Mouse (Mus musculus): ENCODE measurements at regions not wholly inside any gene's neighbourhood (a gene's known extent, or its start where the extent isn't known, plus 50 kb on each side); places are given as distances from the start of the nearest gene placed in this dataset.

DNA sequence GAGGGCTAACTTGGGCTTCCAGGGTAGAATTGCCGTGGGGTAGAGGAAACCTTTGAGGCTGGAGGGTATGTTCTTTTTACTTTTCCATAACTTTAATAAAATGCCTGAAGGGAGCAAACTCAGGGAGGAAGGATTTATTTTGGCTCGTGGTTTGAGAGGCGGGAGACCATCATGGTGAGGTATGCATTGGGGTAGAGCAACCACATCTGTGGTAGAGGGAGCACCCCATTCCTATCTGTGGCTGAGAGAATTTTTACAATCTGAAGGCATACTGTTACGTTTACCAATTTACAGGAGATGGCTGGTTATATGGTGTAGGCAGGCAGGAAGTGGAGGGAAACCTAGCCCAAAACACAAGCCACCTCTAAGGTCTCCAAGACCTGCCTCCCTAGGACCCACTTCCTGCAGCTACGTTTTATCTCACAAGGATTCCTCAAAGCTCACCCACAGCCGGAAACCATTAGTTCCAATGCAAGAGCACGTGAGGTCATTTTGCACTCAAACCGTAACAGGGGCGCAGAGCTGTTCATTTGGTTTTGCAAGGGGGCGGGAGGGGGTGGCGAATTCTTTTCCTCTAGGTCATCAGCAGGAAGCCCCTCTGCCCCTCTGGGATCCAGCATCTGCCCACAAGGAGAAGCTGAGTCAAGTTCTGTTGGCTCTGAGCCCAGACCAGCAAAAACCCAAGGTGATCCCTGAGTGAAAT is 224.7 kb upstream of the Ankrd55 start:
- intact Hi-C loops (cut with DNase I), result no loop called here
- no peak for DNase-seq

DNA sequence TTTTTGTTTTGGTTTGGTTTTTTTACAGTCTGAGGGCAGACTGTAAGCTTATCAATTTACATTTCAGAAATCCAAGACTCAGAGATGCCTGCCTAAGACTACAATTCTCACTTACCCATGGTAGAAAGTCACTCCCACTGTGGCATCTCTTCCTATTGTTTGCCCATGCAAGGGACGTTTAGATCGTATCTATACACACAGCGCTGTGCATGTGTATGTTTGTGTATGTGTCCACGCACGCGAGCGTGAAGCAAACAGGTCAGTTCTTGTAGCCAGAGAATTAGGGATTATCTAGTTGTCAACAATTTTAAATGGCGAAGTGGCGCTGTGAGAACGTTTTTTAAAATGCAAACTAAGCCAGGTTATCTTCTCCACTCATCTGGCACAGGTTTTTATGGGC is 223.6 kb upstream of the Ankrd55 start:
- DNase-seq, result no peak
- intact Hi-C loops (cut with DNase I), result no loop called here

DNA sequence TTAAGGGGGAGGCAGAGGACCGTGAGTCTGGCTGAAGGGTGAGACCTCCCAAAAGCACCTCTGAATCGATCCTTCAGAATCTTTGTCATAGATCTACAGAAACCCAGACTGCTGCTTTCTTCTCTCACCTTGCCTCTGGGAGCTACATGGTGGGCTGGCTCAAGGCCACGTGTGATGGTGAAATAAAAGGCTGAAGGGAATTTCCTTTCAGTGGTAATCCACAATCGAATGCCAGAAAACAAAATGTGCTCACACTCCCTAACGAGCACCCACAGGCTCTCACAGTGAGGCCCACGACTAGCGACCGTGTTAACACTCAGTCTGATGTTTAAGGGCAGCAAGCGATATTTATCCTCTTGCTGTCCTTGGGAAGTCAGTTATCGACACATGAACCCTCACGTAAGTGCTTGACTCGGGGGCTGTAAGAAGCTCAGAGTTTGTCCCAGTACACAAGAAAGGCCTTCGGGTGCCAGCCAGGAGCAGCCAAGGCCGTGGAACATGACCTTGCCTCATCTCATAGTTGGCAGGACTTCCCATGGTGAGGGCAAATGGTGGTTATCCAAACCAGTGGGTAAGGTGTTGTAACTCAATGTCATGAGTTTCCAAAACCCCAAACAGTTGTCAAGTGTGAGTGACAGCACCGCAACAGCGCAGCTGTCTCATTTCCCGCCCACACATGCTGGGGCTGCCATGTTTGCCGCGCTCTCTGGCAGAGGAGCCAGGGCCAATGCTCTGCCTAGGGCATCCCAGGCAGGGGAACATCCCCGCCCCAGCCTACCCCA is 221.0 kb upstream of the Ankrd55 start:
- intact Hi-C loops (cut with DNase I), result no loop called here
- no peak for DNase-seq

DNA sequence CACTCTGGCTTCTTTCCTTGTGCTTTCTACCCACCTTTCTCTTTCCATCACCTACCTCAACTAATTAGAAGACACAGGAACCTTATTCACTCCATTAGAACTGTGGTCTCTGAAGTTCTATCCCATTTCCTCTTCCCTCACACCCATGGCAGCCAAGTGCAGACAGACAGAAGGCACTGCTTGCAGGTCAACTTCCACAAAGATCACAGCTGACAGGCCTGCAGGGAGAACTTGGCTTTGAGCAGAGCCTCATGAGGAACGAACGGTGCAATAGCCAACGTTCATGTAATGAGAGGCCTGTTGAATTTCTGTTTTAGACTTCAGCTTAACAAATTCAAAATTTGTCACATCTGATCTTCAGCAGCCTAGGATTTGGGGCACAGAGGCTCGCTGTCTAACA is 217.5 kb upstream of the Ankrd55 start:
- DNase-seq, result no peak
- intact Hi-C loops (cut with DNase I), result no loop called here

DNA sequence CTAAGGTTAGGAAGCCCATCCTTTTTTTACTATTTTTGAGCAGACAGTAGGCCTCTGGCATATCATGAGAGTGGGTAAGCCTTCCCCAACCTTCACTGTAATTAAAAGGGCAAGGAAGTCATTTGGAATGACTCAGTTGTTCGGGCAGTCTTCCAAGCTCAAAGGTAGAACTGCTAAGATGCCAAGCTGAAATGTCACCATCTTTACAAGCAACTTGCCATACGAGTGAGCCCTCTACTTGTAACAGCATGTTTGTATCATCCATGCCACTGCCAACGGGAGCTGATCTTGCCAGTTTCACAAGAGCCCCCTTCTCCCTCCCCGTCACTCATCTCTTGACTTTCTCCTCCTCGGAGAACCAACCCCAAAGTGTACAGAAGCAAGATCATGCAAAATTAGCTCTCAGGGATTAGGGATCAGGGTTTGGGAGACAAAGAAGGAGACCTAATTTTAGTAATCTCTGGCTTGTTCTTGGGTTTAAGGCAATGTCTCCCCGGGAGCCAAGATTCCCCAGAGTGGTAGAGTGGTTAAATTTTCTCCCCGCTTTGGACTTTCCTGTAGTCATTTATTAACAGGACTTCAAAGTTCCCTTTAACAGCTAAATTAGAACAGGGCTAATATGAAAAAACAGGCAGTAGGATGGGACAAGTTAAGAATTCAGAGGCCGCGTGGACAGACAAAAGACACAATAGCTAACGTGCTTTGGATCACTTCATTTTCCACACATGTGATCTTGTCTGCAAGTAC is 216.9 kb upstream of the Ankrd55 start:
- intact Hi-C loops (cut with DNase I), result no loop called here

DNA sequence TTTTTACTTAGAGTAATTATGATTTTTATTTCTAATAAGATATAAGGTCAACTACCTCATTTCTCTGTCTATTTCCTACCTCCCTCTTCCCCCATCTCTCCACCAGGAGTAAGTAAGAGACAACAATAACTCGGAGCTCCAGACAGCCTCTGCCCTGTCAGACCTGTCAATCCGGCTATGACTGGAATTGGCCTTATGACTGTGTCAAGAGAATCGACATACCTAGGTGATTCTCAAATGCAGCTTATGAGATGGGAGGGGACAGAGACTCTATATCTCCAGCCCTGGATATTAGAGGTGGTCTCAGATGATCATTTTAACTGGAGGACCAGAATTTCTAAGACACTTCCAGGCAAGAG is 216.3 kb upstream of the Ankrd55 start:
- intact Hi-C loops (cut with DNase I), result no loop called here
- DNase-seq, result no peak

More for the DNA sequence above, 216.9 kb upstream of the Ankrd55 start:
- DNase-seq, result no peak

DNA sequence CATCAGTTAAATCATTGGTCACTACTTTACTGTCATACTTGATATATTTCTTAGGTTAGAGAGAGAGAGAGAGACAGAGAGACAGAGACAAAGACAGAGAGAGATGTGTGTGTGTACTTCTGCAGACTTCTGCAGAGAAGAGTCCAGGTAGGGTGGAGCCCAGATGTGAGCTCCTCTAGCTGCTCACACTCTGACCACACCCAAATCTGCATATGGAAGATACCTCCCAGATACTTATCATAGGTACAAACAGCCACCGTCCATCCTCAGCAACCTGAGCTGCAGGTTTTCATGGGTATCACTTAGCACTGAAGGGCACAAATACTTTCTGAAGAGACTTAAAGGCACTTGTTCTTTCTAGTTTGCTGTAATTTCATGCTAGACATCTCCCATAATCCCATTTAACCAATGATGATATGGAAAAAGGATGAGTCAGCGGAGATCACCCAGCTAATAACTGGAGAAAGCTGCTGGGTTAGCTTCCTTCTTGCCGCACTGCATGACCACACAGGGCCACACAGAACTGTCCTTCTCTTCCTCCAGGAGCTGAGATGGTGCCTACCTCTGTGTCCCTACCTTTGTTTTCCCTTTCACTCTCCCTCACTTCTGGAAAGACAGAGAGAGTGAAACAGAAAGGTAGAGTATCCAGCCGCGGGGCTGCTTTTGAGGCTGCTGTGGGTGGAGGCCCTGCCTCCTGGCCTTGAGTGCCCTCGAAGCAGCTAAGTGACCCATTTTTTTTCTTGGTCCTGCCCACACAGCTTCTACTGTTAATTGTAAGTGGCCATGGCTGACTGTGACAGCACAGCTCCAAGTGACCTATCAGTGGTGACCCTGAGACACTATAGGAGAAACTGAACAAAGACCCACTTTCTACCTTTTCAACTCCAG is 214.5 kb upstream of the Ankrd55 start:
- intact Hi-C loops (cut with DNase I), result no loop called here
- DNase-seq, result no peak

DNA sequence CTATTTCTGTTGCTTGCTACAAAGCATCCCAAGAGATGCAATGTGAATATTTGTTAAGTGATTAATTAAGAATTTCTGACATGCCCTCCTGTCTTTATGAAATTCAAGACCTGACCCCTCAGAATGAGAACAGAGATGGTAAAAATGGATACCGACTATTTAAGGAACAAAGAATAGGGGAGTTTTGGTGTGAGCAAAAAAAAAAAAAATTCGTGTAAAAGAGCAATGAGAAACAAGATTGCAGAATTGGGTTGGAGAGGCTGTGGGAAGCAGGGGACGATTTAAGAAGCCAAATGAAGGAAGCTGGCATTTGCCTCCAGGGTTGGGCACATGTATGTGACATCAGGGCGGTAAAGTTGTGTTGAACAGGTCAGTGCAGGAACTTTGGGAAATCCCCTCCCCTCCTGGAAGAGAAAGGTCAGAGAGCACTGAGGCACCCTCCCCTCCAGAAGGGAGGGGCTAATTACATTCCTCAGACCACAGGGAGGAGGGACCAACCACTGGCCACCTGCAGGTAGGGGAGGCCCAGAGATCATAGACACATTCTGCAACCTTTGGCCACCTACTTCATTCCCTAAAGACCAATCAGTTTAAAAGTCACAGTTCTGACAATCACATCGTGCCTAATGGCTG is 212.3 kb upstream of the Ankrd55 start:
- intact Hi-C loops (cut with DNase I), result no loop called here
- no peak for DNase-seq

DNA sequence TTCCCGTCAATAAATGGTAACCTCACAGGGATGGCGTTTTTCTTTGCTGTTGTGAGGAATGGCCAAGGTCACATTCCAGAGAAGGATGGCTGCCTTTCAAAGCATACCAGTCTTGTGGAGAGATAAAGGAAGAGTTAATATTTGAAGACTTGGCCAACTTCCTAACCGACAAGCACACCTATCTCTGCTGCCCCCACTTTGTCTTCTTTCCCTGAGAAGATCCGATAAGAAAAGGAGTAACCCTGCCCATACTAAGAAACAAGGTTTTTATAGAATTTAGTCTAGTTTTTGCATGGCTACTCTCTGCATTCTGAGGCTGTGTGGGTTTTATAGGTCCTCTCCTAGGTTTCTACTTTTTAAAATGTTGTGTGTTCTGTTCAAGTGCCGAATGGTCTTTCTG is 210.2 kb upstream of the Ankrd55 start:
- intact Hi-C loops (cut with DNase I), result no loop called here
- DNase-seq, result no peak

DNA sequence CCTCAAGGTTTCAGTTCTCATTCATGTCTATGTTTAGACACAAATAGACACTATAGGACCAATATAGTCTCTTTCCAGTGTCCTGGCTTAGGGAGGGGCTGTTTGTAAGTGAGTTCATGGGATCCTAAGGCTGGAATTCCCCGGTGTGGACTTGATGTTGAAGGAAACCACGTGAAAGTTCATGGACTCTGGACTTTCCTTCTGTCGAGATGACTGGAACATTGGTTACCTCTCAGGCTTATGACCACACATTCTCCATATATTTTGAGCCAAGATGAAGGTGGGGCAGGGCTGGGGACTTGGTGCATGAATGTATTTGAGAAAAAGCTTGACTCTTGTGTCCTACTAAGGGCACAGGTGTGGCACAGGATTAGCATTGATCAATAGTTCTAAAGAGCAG is 206.3 kb upstream of the Ankrd55 start:
- intact Hi-C loops (cut with DNase I), result no loop called here
- no peak for DNase-seq

DNA sequence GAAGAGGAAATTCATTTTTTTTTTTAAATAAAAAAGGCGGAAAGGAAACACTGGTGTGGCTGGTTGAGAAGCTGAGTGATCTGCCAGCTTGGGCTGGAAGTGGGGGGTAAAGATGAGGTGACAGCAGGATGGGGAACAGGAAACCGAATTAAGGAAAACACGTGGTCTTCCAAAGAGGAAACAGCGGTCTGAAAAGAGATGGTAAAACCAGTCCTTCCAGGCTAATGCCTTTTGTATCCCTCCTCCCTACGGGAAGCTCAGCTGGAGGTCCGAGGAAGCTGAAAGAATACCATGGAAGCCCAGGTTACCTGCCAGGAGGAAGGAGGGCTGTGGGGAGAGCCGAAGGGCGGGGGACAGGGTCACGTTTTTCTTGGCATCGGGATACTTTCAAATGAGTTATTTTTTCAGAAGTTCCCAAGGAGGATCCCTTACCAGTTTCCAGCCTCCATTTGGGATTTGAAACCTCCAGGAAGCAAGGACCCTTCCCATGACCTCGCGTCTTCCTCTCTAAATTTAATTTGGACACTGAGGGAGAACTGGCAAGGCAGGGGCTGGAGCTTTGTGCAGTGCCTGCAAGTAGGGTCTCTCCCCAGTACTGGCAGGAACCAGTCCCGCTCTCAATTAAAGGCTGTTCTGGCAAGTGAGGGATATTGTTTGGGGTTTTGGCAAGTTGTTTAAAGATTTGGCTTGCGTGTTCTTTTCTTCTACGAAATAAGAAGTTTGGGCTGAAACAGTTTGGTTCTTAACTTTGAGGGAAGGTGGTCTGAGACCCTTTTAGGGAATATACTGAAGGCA is 203.6 kb upstream of the Ankrd55 start:
- intact Hi-C loops (cut with DNase I), result no loop called here
- DNase-seq, result no peak

DNA sequence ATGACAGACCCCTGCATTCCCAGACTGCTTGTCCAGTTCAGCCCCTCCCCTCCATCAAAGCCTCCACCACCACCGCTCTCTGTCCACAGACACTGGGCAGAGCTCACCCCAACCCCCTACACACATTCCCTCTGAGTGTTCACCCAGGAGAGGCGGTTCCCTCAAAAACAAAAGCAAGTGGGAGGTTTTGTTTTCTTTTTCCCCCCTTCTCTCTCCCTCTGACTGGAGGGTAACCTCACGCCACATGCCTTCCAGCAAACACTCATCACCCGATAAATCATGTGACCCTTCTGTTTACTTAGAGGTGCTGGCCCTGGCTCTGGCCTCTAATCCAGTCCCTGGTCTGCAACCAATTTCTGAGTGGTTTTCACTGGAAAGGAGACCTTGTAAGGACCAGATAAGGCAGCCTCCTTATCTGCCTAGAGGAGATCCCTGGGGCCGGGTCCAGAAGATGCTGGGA is 199.9 kb upstream of the Ankrd55 start:
- intact Hi-C loops (cut with DNase I), result no loop called here
- DNase-seq, result no peak

DNA sequence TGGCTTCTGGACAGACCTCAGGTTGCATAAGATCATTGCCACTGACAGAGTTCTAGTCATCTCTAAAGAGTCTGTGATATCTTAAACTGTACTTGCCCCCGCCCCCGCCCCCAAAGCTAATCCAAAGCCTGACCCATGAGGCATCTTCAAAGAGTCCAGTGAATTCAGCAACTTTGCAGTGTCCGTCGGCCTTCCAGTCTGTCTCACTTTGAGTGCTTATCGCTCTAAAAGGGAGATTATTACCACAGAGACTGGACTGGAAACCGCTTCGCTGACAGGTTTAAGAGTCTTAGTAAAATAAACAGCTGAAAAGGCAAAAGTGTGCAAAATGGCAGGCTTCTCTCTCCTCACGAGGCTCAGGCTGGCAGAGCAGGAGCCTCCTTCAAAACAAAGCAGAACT is 197.5 kb upstream of the Ankrd55 start:
- no peak for DNase-seq
- intact Hi-C loops (cut with DNase I), result no loop called here

DNA sequence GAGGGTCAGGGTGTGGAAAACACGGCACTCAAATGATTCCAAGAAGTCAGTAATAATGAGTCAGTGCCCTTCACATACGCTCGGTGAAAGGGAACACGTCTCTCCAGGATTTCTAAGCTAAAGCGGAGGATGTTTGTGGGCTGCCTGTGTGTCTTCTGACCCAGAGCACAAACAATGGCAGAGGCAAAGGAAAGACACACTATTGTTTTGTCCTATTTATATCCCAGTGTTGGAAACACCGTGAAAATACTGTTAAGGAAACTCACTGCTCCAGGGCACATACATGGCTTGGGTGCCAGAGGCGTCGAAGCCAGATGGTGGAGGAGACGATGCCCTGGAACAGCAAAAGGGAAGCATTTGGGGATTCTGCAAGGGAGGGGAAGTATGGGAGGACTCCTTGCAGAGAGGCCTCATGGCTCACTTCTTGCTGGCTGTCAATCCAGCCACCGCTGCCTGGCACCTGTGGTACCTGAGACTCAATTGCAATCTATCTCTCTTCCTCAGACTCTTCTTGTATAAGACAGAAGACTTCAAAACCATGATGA is 192.6 kb upstream of the Ankrd55 start:
- peak; percentile 24 for DNase-seq
- intact Hi-C loops (cut with DNase I), result no loop called here

DNA sequence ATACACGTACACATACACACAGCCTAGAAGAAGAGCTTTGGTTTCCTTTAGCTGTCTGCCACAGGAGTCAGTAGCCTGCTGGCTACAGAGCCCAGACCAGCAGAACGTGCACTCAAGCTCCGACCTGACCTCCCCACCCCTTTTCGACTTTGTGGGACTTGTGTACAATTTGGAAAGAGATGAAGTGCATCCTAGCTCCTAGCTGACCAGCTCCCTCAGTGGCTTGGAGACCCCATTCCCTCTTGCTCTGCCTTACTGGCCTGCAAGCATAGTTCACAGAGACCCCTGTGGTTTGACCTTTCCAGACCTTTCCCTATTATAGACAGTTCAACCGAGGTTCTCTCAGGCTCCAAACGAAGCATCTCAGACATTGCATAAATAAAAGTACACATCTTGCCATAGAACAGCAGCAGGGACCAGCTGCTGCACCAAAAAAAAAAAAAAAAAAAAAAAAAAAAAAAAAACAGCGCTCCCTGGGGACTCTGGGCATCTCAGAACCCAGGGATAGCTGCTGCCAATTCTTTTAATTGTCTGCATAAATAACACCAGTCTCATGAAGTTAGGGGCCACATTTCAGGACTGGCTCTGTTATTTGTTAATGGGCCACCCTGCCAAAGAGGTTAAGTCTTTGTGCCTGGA is 188.2 kb upstream of the Ankrd55 start:
- intact Hi-C loops (cut with DNase I), result no loop called here
- no peak for DNase-seq

DNA sequence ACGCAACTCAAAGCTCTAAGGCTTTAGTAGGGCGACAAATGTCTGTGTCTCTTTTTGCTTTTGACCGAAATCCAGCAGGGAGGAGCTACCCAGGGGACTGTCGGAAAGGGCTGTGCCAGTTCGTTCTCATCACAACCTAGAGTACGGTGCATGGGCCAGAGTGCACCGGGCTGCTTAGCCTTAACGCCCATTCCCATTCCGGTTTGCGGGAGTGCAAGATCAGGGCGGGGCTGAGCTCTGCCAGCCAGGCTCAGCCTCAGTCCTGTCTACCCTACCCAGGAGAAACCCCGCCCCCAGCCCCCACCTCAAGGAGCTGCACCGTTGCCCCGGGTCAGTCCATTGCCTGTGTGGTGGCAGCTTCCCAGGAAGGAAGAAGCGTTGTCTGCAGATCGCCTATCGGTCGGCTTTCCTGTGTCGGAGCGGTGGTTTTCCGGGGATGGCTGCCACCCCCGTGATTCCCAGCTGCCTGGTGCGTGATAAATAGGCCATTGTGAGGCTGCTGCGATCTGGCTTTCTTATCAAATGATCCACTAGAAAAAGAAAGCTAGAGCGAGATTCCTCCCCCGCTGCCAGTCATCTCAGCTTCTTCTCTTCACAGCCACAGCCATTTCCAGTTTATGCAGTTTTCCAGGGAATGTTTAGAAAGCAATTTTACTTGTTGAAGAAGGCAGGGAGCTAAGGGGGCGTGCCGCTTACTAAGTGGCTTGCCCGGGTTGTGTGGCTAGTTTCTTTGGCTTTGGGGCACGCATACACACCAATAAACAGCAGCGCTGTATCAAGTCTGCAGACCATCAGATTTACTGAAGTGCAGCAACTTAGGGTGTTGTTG is 187.4 kb upstream of the Ankrd55 start:
- intact Hi-C loops (cut with DNase I), result no loop called here
- peak; percentile 92 for DNase-seq

DNA sequence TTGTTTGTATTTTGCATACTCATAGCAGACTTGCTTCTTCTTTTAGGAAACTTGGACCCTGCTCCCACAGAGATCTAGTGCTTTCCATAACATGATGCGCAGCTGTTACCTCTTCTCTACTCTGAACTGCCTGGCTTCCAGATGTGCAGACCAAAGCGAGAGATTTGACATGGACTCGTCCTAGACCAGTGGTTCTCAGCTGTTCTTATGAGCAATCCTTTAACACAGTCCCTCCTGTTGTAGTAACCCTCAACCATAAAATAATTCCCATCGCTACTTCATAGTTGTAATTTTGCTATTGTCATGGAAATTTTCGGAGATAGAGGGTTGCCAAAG is 186.9 kb upstream of the Ankrd55 start:
- intact Hi-C loops (cut with DNase I), result no loop called here
- no peak for DNase-seq

DNA sequence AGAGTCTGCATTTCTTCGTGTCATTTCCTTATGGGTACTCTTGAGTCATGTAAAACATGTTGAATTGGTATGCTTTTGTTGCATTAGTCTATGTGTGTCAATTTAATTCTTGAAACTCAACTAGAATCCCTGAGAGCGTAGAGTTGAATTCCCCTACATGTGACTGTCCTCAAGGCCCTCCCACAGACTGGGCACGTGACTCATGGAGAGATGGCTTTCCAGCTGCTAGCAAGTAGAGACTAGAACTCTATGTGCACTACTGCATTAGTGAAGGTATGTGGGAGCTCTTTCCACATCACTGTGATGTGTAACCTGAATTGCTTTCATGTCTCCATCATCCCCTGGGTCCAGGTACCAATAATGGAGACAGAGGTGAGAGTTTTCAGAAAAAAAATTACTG is 182.3 kb upstream of the Ankrd55 start:
- DNase-seq, result no peak
- intact Hi-C loops (cut with DNase I), result no loop called here

All from left cerebral cortex, postnatal 4 days (tissue).